Mouse (Mus musculus): ENCODE measurements around the gene Klf2.
A peak's percentile ranks its signal among the peaks of the same experiment; 100 is the strongest.

The Klf2 gene

DNA sequence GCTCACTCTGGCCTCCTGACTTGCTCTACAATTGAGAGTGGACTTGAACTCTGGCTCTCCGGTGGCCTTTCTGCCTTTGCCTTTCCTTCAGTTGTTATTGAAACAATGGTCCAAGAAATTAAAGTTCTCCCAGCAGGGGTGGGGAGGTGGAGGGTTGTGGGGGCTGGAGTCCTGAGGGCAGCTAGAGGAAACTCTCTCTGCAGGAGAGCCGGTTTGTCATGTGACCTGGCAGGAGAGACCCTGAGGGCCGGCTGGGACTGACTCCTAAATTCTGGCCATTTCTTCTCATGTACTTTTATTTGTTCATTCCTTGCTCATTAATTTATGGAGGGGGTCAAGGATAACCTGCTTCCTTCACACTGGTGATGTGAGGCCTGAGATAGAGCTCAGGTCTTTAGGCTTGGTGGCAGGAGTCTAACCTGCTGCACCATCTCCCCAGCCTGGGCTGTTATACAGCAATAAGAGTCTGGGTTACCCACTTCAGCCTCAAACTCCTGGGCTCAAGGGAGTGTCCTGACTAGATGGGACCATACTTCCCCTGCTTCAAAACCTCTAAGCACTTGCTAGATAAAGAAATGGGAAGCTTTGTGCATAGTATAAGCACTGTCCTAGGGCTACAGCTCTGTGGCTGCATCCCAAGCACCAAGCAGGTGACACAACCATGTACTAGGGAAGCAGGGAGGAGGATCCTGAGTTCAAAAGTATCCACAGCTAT lies 14.8 kb downstream of the Klf2 start:
- DNase-seq (ENCODE audit: low spot score): no peak

DNA sequence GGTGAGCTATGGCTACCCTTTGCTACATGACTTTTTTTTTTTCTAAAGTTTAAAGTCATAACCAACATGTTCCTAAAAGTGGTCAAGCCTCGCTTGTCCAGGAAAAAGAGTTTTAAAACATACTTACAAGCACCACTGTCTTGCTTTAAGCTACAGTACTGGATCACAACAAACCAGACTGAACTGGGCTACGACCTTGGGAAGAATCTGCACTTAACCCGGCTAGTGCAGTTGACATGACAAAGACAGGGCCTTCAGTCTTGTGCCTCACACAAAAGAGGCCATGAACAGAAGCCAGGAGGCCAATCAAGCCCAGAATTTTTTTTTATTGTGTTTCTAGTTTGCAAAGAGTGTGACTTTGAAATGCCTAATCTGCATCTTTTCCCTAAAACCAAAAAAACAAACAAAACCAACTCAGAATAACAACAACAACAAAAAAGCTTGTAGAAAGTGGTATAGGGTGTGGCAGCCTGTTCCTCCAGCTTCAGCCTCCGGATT lies 15.4 kb downstream of the Klf2 start:
- DNase-seq (ENCODE audit: low spot score): no peak

- DNase-seq (ENCODE audit: low spot score): no peak
Observed at GRCm38 (mm10) chr8:72336273-72336672, 17.4 kb downstream of the Klf2 start.

GRCm38 (mm10) chr8:72337034-72337433 lies 18.2 kb downstream of the Klf2 start:
- no peak for DNase-seq (ENCODE audit: low spot score)

- no peak for DNase-seq (ENCODE audit: low spot score)
Observed at GRCm38 (mm10) chr8:72342556-72343300, 23.9 kb downstream of the Klf2 start.

- no peak for DNase-seq (ENCODE audit: low spot score)
Observed at GRCm38 (mm10) chr8:72343725-72344124, 24.9 kb downstream of the Klf2 start.

DNA sequence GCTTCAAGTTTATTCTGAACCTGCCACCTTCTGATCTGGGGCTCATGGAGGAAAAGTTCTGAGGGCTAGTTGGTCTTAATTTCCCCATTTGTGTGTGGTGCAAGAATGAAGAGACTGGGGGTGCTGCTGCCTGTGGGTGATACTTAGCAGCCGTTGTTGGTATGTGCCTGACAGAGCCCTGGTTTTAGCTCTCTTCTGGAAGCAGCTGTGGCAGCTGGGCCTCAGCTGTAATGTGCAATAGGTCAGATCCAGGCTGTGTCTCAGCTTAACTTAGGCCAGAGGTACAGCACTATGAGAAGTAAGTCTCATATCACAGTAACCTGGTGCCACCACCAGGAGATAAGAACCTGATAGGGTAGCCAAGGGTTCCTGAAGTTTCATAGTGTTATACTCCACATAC lies 28.7 kb downstream of the Klf2 start:
- DNase-seq (ENCODE audit: low spot score): no peak

DNA sequence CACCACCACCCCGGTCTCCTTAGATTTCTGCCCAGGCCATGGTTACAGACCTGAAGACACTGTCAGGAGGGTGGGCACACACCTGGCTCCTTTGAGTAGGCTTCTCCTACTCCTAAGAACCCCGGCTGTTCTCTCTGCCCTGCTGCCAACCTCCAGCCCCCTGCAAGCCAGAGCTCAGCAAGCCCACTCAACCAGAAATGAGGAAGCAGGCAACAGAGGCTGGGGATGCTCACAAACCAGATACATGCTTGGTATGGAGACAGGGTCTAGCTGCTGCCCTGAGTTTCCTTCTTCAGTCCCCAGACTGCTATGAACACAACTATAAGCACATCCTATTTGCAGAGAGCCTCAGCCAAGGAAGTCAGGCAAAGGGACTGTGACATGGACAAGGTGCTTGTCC lies 29.3 kb downstream of the Klf2 start:
- DNase-seq (ENCODE audit: low spot score): no peak

GRCm38 (mm10) chr8:72348956-72349355 lies 30.1 kb downstream of the Klf2 start:
- DNase-seq (ENCODE audit: low spot score): no peak

DNA sequence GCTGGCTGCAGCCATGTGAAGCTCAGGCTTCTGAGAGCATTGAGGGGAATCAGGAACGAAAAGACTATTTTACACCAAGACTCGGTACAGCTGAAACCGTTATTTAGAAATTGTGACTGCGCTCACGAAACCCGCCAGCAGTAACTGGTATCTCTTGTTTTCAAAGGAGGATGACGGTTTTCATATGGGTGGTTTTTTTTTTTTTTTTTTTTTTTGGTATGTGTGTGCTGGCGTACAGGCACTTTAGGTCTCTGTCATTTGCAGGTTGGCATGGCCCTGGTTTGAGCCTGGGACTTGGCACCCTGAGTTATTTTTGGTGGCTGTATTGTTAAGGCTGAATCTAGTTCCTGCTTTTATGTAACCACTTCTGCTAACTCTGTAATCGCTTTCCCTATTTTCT lies 31.0 kb downstream of the Klf2 start:
- DNase-seq (ENCODE audit: low spot score): no peak

DNA sequence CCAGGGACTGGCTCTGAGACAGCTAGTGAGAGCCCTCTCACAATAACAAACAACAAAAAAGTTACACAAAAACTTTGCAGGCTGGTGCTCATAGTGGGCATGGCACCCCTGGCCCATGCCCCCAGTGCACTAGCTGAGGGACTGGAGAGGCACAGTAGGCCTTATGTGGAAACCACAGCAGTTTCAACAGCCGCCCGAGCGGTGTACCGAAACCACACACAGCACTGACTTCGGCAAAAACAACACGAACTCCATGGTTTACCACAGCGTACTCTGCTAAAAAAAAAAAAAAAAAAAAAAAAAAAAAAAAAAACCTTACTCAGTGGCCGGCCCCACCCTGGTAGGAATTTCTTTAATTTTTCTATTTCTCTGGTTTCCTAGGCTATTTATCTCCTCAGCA lies 31.9 kb downstream of the Klf2 start:
- no peak for DNase-seq (ENCODE audit: low spot score)

GRCm38 (mm10) chr8:72351405-72352005 lies 32.7 kb downstream of the Klf2 start:
- no peak for DNase-seq (ENCODE audit: low spot score)

GRCm38 (mm10) chr8:72352951-72353699 lies 34.3 kb downstream of the Klf2 start:
- DNase-seq (ENCODE audit: low spot score): no peak

- no peak for DNase-seq (ENCODE audit: low spot score)
Observed at GRCm38 (mm10) chr8:72353700-72354045, 34.8 kb downstream of the Klf2 start.

DNA sequence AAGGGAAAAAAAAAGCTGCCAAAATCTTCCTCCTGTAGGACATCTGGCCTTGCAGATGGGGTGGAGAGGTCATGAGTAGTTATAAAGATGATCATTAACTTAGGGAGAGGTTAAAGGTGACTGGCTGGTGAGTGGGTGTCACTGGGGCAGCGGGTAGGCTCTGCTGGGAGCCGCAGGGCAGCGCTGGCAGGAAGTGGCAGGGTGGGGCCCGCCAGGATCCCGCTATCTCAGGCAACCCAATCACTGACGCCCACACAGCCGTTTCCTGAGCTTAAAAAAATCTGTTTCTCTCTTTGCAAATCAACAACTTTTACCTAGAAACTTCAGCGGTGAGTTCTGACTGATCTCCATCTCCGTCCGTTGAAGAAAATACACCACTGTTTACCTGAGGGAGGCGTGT lies 35.4 kb downstream of the Klf2 start:
- no peak for DNase-seq (ENCODE audit: low spot score)

DNA sequence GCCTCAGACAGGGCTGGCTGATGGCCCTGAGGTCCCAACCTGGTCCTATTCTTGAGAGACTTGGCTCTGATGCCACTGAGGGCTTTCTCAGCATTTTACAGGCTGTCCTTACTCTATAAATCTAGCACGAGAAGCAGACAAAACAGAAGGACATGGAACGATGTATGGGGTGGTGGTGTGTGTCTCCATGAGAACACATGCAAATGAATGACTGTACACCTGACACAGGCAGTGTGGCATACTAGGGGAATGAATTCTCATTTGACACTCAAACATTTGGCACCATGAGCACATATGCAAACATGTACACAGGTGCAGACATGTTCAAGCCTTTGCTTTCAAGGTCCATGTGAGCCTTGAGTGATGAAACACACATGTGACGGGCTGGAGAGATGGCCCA lies 37.8 kb downstream of the Klf2 start:
- no peak for DNase-seq (ENCODE audit: low spot score)

DNA sequence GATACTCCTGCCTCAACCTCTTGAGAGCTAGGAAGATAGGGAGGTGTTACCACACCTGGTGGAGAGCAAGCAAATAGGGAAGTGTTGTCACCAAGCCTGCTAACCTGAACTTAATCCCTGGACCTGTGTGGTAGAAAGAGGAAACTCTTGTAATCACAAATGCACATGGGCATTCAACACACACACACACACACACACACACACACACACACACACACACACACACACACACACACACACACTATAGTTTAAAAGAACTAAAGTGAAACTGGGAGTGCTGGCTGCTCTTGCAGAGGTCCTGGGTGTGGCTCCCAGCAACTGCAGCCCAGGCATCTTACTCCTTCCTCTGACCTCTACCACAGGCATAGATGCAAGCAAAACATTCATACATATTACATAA lies 41.3 kb downstream of the Klf2 start:
- DNase-seq (ENCODE audit: low spot score): no peak

GRCm38 (mm10) chr8:72362754-72363153 lies 43.9 kb downstream of the Klf2 start:
- DNase-seq (ENCODE audit: low spot score): no peak

DNA sequence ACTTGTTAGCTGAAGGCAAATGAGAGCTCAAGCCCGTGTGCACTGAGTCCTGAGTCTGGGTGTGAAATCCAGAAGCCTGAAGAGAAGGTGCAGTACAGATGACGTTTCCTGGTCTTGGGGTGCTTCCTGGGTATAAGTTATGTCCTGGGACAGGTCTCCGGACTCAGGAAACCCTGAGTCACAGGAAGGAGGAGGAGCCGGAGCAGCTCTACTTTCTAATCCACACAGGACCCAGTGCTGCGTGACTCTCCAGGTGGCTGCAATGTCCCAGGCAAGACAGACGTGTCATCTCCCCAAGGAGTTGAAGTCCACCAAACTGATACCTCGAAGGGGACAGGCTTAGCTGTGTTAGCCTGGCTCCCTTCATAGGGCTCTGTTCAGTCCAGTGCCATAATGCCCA lies 44.6 kb downstream of the Klf2 start:
- DNase-seq (ENCODE audit: low spot score): no peak

- DNase-seq (ENCODE audit: low spot score): no peak
Observed at GRCm38 (mm10) chr8:72365016-72365415, 46.2 kb downstream of the Klf2 start.

- peak; percentile 80 for DNase-seq (ENCODE audit: low spot score)
Observed at GRCm38 (mm10) chr8:72365826-72366225, 47.0 kb downstream of the Klf2 start.

DNA sequence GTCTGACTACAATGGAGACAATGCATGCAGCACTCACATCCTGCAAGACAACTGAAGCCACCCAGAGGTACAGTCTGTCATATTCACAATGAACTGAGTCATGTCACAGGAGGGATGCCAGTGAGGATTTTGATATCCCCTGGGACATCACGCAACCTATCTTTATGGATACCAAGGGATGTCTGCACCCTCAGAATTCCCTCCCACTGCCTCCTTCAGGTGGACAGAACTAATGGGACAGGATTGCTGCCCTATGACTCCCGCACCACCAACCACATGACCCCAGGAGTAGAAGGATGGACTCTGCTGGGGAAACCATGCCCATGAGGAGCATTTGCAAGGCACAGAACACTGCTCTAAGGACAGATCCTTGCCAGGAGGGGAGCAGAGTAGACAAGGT lies 47.6 kb downstream of the Klf2 start:
- DNase-seq (ENCODE audit: low spot score): no peak
